Mouse (Mus musculus) embryonic fibroblast, embryonic 13.5 days (primary cell): ENCODE measurements at regions not wholly inside any gene's neighbourhood (a gene's known extent, or its start where the extent isn't known, plus 50 kb on each side); places are given as distances from the start of the nearest gene placed in this dataset.

ENCODE experiments used
- CTCF ChIP-seq: IDR thresholded peaks from 2 replicates; pipeline ENCODE4 v1.5.1; 2011; ENCODE audit warnings: mild to moderate bottlenecking, control low read depth, low read length, moderate library complexity, borderline replicate concordance; ENCODE audit not compliant: insufficient read depth
- POLR2A ChIP-seq: IDR thresholded peaks from 2 replicates; pipeline ENCODE4 v1.6.1; 2011; ENCODE audit warnings: low read depth, mild to moderate bottlenecking, control low read depth, low read length, moderate library complexity

DNA sequence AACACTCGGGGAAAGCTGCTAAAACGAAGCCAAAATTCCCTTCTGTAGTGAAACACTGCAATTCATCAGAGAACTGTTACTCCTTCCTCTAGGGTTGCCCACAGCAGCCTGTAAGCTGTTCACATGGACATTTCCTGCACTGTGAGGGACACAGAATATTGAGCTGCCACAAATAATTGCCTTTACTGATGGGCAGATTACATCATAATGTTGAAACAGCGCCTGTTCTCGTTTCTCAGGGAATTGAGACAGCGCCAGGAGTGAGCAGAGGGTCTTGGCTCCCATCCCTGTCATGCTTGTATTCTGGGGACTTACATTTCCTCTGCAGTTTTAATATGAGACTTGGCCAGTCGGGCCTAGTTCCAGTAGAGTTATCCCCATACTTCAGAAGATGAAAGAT, 357.3 kb downstream of the Bmper start:
- TF ChIP-seq CTCF (no peak), POLR2A (no peak)
